Mouse (Mus musculus): Measurements from ENCODE around the gene Tnrc6b. TPM values are rescaled to one million over a fixed set of nuclear protein-coding genes. Genes with fewer than 3 reads are reported as not detected.

Tnrc6b gene
- total RNA-seq, 2 experiments from 2014 or later, result 48.5 to 55.6 TPM

- peak; percentile 85 for DNase-seq
- H3K27ac ChIP-seq, result peak overlapping the region; percentile 75
- intact Hi-C loops (cut with DNase I), result loop anchor here (5.0 to 10.0 kb wide), 5 partner anchors 76 to 771 kb away; partner anchors contain the start of gene Adsl
Measured at GRCm38 (mm10) chr15:80705828-80706549, 5.1 kb upstream of the Tnrc6b start.

GRCm38 (mm10) chr15:80706596-80706995, 4.5 kb upstream of the Tnrc6b start:
- H3K4me3 ChIP-seq, result peak overlapping the region; percentile 69
- no peak for DNase-seq
- TF ChIP-seq CTCF (IDR thresholded peaks at IDR 0.05), result no peak
- H3K27ac ChIP-seq, result peak overlapping the region; percentile 75
- intact Hi-C loops (cut with DNase I), result loop anchor here (5.0 to 10.0 kb wide), 5 partner anchors 76 to 772 kb away; partner anchors contain the start of gene Adsl

More at GRCm38 (mm10) chr15:80705828-80706549, 5.1 kb upstream of the Tnrc6b start:
- TF ChIP-seq CTCF (IDR thresholded peaks at IDR 0.05), result peak; percentile 80
- peak overlapping the region; percentile 69 for H3K4me3 ChIP-seq

GRCm38 (mm10) chr15:80707088-80707487, 4.0 kb upstream of the Tnrc6b start:
- peak overlapping the region; percentile 75 for H3K27ac ChIP-seq
- peak overlapping the region; percentile 69 for H3K4me3 ChIP-seq
- intact Hi-C loops (cut with DNase I), result loop anchor here (5.0 to 10.0 kb wide), 5 partner anchors 75 to 772 kb away; partner anchors contain the start of gene Adsl
- no peak for TF ChIP-seq CTCF (IDR thresholded peaks at IDR 0.05)
- peak; percentile 71 for DNase-seq

- peak; percentile 43 for TF ChIP-seq CTCF (IDR thresholded peaks at IDR 0.05)
- peak overlapping the region; percentile 100 for H3K27ac ChIP-seq
- intact Hi-C loops (cut with DNase I), result loop anchor here (5.0 to 10.0 kb wide), 5 partner anchors 73 to 775 kb away; partner anchors contain the start of gene Adsl
- no peak overlapping the region; the same call in 1 of the 2 replicates for H3K4me3 ChIP-seq
- peak; percentile 77 for DNase-seq
Measured at GRCm38 (mm10) chr15:80709593-80709992, 1.5 kb upstream of the Tnrc6b start.

- peak overlapping the region; percentile 94 for H3K4me3 ChIP-seq
- no peak for TF ChIP-seq CTCF (IDR thresholded peaks at IDR 0.05)
- intact Hi-C loops (cut with DNase I), result loop anchor here (2.0 to 10.0 kb wide), 2 partner anchors 89 to 485 kb away; partner anchors contain the start of gene Mrtfa
- DNase-seq, result no peak
- peak overlapping the region; percentile 100 for H3K27ac ChIP-seq
Measured at GRCm38 (mm10) chr15:80710257-80710607, 881 bp upstream of the Tnrc6b start.

GRCm38 (mm10) chr15:80711401-80712151, 463 bp downstream of the Tnrc6b start:
- Histone ChIP-seq H3K27ac (peak overlapping the region; percentile 100), H3K4me3 (peak overlapping the region; percentile 94)
- TF ChIP-seq CTCF (IDR thresholded peaks at IDR 0.05), result no peak
- intact Hi-C loops (cut with DNase I), result loop anchor here (2.0 to 10.0 kb wide), 2 partner anchors 87 to 483 kb away; partner anchors contain the start of gene Mrtfa
- peak; percentile 78 for DNase-seq

GRCm38 (mm10) chr15:80714299-80714698, 3.2 kb downstream of the Tnrc6b start:
- peak overlapping the region; percentile 6 for H3K4me3 ChIP-seq
- peak; percentile 61 for DNase-seq
- peak overlapping the region; percentile 100 for H3K27ac ChIP-seq
- intact Hi-C loops (cut with DNase I), result loop anchor here (10.0 kb wide), 1 partner anchor 481 kb away; the partner anchor contains the start of gene Mrtfa
- TF ChIP-seq CTCF (IDR thresholded peaks at IDR 0.05), result no peak

GRCm38 (mm10) chr15:80716631-80717135, 5.6 kb downstream of the Tnrc6b start:
- TF ChIP-seq CTCF (IDR thresholded peaks at IDR 0.05), result no peak
- intact Hi-C loops (cut with DNase I), result loop anchor here (10.0 kb wide), 1 partner anchor 478 kb away; the partner anchor contains the start of gene Mrtfa
- Histone ChIP-seq H3K4me3 (no peak overlapping the region), H3K27ac (peak overlapping the region; percentile 100)
- DNase-seq, result no peak

- DNase-seq, result peak; percentile 52
- Histone ChIP-seq H3K4me3 (no peak overlapping the region; the same call in 1 of the 2 replicates), H3K27ac (peak overlapping the region; percentile 100)
- no peak for TF ChIP-seq CTCF (IDR thresholded peaks at IDR 0.05)
- intact Hi-C loops (cut with DNase I), result loop anchor here (10.0 kb wide), 1 partner anchor 477 kb away; the partner anchor contains the start of gene Mrtfa
Measured at GRCm38 (mm10) chr15:80717431-80717830, 6.3 kb downstream of the Tnrc6b start.

GRCm38 (mm10) chr15:80720249-80720648, 9.1 kb downstream of the Tnrc6b start:
- intact Hi-C loops (cut with DNase I), result loop anchor here (5.0 kb wide), 1 partner anchor 42 kb away; no protein-coding TSS in a partner anchor
- no peak for DNase-seq
- peak overlapping the region; percentile 100 for H3K27ac ChIP-seq
- H3K4me3 ChIP-seq, result no peak overlapping the region
- no peak for TF ChIP-seq CTCF (IDR thresholded peaks at IDR 0.05)

GRCm38 (mm10) chr15:80721861-80722260, 10.7 kb downstream of the Tnrc6b start:
- no peak for DNase-seq
- no peak for TF ChIP-seq CTCF (IDR thresholded peaks at IDR 0.05)
- H3K27ac ChIP-seq, result peak overlapping the region; percentile 100; the same call in 1 of the 2 replicates
- H3K4me3 ChIP-seq, result no peak overlapping the region
- intact Hi-C loops (cut with DNase I), result loop anchor here (5.0 kb wide), 1 partner anchor 40 kb away; no protein-coding TSS in a partner anchor

GRCm38 (mm10) chr15:80722366-80722765, 11.3 kb downstream of the Tnrc6b start:
- 0 out of 2 replicates have a peak overlapping the region, but pooled peaks have one; percentile 12 for H3K27ac ChIP-seq
- no peak overlapping the region for H3K4me3 ChIP-seq
- intact Hi-C loops (cut with DNase I), result loop anchor here (5.0 kb wide), 1 partner anchor 40 kb away; no protein-coding TSS in a partner anchor
- DNase-seq, result no peak
- TF ChIP-seq CTCF (IDR thresholded peaks at IDR 0.05), result no peak
